Mouse (Mus musculus): Measurements from ENCODE around the gene Atpaf1. TPM values are rescaled to one million over a fixed set of nuclear protein-coding genes. Genes with fewer than 3 reads are reported as not detected.

Atpaf1 gene
- polyA plus RNA-seq, 1 experiment from 2014 or later, result 42.1 TPM

DNA sequence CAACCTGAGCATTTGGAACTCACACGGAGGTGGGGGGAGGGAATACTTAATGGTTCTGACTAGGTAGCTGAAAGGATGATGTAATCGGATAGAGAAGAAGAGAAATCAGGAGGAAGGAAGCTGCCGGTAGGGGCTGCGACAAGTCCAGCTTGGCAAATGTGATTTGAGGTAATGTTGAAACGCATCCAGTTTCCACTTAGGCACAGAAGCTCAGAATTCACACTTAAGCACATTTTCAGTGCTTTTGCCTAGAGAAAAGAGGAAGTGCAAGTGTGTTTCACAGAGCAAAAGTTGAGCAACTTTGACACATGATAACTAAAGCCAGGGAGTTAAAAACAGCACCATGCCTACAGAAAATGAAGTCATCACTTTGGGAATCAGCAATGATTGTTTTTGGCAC lies 62.8 kb downstream of the Atpaf1 start:
- peaks cover 58% of the 10 kb centered on the region for H3K4me1 ChIP-seq (replicated peaks; ENCODE audit: control insufficient read depth, insufficient read depth, low read length)
- ATAC-seq (replicated peaks; ENCODE audit: low FRiP score) (no peak), DNase-seq (ENCODE audit: low spot score) (no peak)
- H3K27ac ChIP-seq (ENCODE audit: low read depth, low read length), result peak overlapping the region; percentile 89; the same call in 1 of the 2 replicates
- H3K4me3 ChIP-seq (ENCODE audit: low read depth, low read length), result no peak overlapping the region
- no peak overlapping the region for H3K4me2 ChIP-seq
- 30% methylated on average over 5 of the region's 5 CpGs for WGBS
- H3K36me3 ChIP-seq (ENCODE audit: control insufficient read depth, insufficient read depth, low read length), result peaks cover 8% of the 10 kb centered on the region; the same call in 1 of the 2 replicates
- no peak overlapping the region for H3K9ac ChIP-seq (ENCODE audit: low read depth, low read length)
- no peaks in the 10 kb centered on the region for H3K27me3 ChIP-seq (replicated peaks; ENCODE audit: control insufficient read depth, insufficient read depth, low read length)
- no peaks in the 10 kb centered on the region for H3K9me3 ChIP-seq (ENCODE audit: control insufficient read depth, low read length)

DNA sequence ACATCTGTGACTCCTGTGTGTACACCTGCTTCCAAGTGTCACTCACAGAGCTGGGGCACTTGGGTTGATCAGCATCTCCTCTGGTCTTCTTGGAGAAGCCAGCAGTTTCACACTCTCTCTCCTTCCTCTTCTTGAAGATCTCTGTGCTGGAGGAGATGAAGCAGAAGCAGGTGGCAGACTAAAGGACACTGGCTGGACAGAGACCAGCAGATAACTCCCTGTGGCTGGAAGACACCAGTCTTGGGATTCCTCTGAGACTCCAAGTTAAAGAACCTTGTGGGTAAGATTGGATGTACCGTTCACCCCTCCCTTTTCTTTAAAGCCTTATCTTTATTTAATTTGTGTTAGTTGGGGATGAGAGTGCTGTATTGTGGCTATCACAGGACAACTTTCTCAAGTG lies 63.5 kb downstream of the Atpaf1 start:
- no peaks in the 10 kb centered on the region for H3K9me3 ChIP-seq (ENCODE audit: control insufficient read depth, low read length)
- H3K27me3 ChIP-seq (replicated peaks; ENCODE audit: control insufficient read depth, insufficient read depth, low read length), result no peaks in the 10 kb centered on the region
- peaks cover 58% of the 10 kb centered on the region for H3K4me1 ChIP-seq (replicated peaks; ENCODE audit: control insufficient read depth, insufficient read depth, low read length)
- H3K27ac ChIP-seq (ENCODE audit: low read depth, low read length), result peak overlapping the region; percentile 89
- peaks cover 6% of the 10 kb centered on the region; the same call in 1 of the 2 replicates for H3K36me3 ChIP-seq (ENCODE audit: control insufficient read depth, insufficient read depth, low read length)
- H3K9ac ChIP-seq (ENCODE audit: low read depth, low read length), result no peak overlapping the region
- H3K4me3 ChIP-seq (ENCODE audit: low read depth, low read length), result no peak overlapping the region
- H3K4me2 ChIP-seq, result peak overlapping the region; percentile 53
- no peak for ATAC-seq (replicated peaks; ENCODE audit: low FRiP score)
- 37% methylated on average over 1 of the region's 1 CpGs for WGBS
- DNase-seq (ENCODE audit: low spot score), result no peak

DNA sequence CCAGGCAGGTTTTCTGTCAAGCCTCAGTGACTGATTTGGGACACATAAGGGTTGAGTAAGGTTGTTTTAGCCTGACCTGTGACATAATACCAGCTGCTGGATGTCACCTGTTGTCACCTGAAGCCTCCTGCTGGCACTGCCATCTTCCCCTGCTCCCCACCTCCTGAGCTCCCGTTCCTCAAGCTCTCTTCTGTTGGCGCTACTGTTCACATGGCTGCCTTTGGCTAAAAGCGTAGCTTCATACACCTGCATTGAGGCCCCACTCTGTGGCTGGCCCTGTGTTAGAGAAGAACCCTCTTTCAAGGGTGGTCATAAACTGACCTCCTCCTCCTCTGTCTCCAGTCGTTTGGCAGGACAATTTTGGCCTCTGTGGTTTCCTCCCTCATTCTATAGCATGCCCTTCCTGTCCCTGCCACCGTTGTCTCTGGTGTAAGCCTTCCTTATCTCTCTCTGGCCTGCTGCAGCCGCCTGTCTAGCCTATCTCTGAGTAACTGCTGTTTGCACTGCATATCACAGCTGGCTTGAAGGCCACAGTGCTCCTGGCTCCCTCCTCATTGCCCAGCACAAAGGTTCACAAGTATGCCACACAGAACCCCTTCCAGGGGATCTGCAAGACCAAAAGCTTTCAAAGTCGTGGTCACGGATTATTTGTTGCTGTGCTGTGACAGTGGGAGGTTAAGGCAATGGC lies 64.5 kb downstream of the Atpaf1 start:
- Histone ChIP-seq H3K4me1 (replicated peaks; ENCODE audit: control insufficient read depth, insufficient read depth, low read length) (peaks cover 58% of the 10 kb centered on the region), H3K9ac (ENCODE audit: low read depth, low read length) (peak overlapping the region; percentile 56), H3K4me2 (peak overlapping the region; percentile 54), H3K27me3 (replicated peaks; ENCODE audit: control insufficient read depth, insufficient read depth, low read length) (no peaks in the 10 kb centered on the region), H3K27ac (ENCODE audit: low read depth, low read length) (peak overlapping the region; percentile 89), H3K36me3 (ENCODE audit: control insufficient read depth, insufficient read depth, low read length) (peaks cover 3% of the 10 kb centered on the region; the same call in 1 of the 2 replicates), H3K4me3 (ENCODE audit: low read depth, low read length) (no peak overlapping the region), H3K9me3 (ENCODE audit: control insufficient read depth, low read length) (no peaks in the 10 kb centered on the region)
- WGBS, result 10% methylated on average over 8 of the region's 8 CpGs
- peak; percentile 98 for ATAC-seq (replicated peaks; ENCODE audit: low FRiP score)
- peak; percentile 70 for DNase-seq (ENCODE audit: low spot score)

- H3K4me2 ChIP-seq, result peak overlapping the region; percentile 54
- no peaks in the 10 kb centered on the region for H3K9me3 ChIP-seq (ENCODE audit: control insufficient read depth, low read length)
- ATAC-seq (replicated peaks; ENCODE audit: low FRiP score) (no peak), DNase-seq (ENCODE audit: low spot score) (no peak)
- H3K4me1 ChIP-seq (replicated peaks; ENCODE audit: control insufficient read depth, insufficient read depth, low read length), result peaks cover 66% of the 10 kb centered on the region
- H3K27ac ChIP-seq (ENCODE audit: low read depth, low read length), result peak overlapping the region; percentile 89
- no peak overlapping the region for H3K4me3 ChIP-seq (ENCODE audit: low read depth, low read length)
- H3K27me3 ChIP-seq (replicated peaks; ENCODE audit: control insufficient read depth, insufficient read depth, low read length), result no peaks in the 10 kb centered on the region
- 71% methylated on average over 2 of the region's 2 CpGs for WGBS
- peak overlapping the region; percentile 15; the same call in 1 of the 2 replicates for H3K9ac ChIP-seq (ENCODE audit: low read depth, low read length)
- H3K36me3 ChIP-seq (ENCODE audit: control insufficient read depth, insufficient read depth, low read length), result peaks cover 3% of the 10 kb centered on the region; the same call in 1 of the 2 replicates
Measured at GRCm38 (mm10) chr4:115850111-115850510, 65.5 kb downstream of the Atpaf1 start.

DNA sequence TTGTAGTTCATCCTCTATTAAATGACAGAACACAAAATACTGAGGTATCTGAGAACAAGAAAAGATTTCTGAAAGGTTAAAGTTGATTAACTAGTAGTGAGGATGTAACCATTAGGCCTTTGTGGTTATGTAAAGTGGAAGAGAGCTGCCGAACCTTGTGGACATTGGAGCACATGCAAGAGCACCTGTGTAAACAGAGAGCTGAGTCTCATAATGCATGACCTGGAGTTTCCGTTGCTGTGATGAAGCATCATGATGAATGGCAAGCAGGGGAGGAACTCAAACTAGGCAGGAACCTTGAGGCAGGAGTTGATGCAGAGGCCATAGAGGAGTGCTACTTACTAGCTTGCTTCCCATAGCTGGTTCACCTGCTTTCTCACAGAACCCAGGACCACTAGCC lies 66.0 kb downstream of the Atpaf1 start:
- peaks cover 3% of the 10 kb centered on the region; the same call in 1 of the 2 replicates for H3K36me3 ChIP-seq (ENCODE audit: control insufficient read depth, insufficient read depth, low read length)
- 53% methylated on average over 2 of the region's 2 CpGs for WGBS
- H3K4me3 ChIP-seq (ENCODE audit: low read depth, low read length), result no peak overlapping the region
- H3K9me3 ChIP-seq (ENCODE audit: control insufficient read depth, low read length), result no peaks in the 10 kb centered on the region
- no peaks in the 10 kb centered on the region for H3K27me3 ChIP-seq (replicated peaks; ENCODE audit: control insufficient read depth, insufficient read depth, low read length)
- H3K9ac ChIP-seq (ENCODE audit: low read depth, low read length), result no peak overlapping the region
- DNase-seq (ENCODE audit: low spot score) (no peak), ATAC-seq (replicated peaks; ENCODE audit: low FRiP score) (no peak)
- H3K27ac ChIP-seq (ENCODE audit: low read depth, low read length), result no peak overlapping the region
- H3K4me1 ChIP-seq (replicated peaks; ENCODE audit: control insufficient read depth, insufficient read depth, low read length), result peaks cover 68% of the 10 kb centered on the region
- H3K4me2 ChIP-seq, result no peak overlapping the region

DNA sequence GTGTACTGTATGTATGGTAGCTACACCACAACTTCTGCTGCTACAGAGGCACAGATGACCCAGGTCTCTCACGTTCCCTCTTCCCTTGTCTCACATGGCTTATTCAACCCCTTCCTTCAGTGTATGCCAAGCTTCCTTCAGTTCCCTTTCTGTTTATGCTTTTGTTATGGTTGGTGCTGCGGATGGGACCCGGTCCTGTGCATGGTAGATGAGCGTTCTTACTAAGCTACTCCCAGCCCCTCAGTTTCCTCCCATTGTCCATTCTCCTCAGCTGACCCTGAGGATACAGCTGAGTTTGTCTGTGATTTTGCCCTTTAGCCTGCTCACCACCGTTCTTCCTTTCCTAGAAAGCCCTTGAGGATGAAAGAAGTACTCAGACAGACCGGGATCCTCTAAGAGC lies 67.0 kb downstream of the Atpaf1 start:
- ATAC-seq (replicated peaks; ENCODE audit: low FRiP score), result no peak

GRCm38 (mm10) chr4:115855100-115855499 lies 70.5 kb downstream of the Atpaf1 start:
- Histone ChIP-seq H3K9ac (ENCODE audit: low read depth, low read length) (peak overlapping the region; percentile 32), H3K27me3 (replicated peaks; ENCODE audit: control insufficient read depth, insufficient read depth, low read length) (no peaks in the 10 kb centered on the region), H3K4me1 (replicated peaks; ENCODE audit: control insufficient read depth, insufficient read depth, low read length) (peaks cover 49% of the 10 kb centered on the region), H3K9me3 (ENCODE audit: control insufficient read depth, low read length) (no peaks in the 10 kb centered on the region), H3K27ac (ENCODE audit: low read depth, low read length) (peak overlapping the region; percentile 17; the same call in 1 of the 2 replicates), H3K36me3 (ENCODE audit: control insufficient read depth, insufficient read depth, low read length) (peaks cover 6% of the 10 kb centered on the region; the same call in 1 of the 2 replicates), H3K4me2 (peak overlapping the region; percentile 18), H3K4me3 (ENCODE audit: low read depth, low read length) (no peak overlapping the region)
- peak; percentile 21; the same call in 1 of the 2 replicates for ATAC-seq (replicated peaks; ENCODE audit: low FRiP score)
- 20% methylated on average over 6 of the region's 6 CpGs for WGBS
- no peak for DNase-seq (ENCODE audit: low spot score)

More for the DNA sequence above, 67.0 kb downstream of the Atpaf1 start:
- H3K4me3 ChIP-seq (ENCODE audit: low read depth, low read length), result no peak overlapping the region
- H3K4me2 ChIP-seq, result no peak overlapping the region
- no peaks in the 10 kb centered on the region for H3K9me3 ChIP-seq (ENCODE audit: control insufficient read depth, low read length)
- no peaks in the 10 kb centered on the region for H3K27me3 ChIP-seq (replicated peaks; ENCODE audit: control insufficient read depth, insufficient read depth, low read length)
- H3K9ac ChIP-seq (ENCODE audit: low read depth, low read length), result no peak overlapping the region
- no peak for DNase-seq (ENCODE audit: low spot score)
- 86% methylated on average over 6 of the region's 6 CpGs for WGBS
- H3K4me1 ChIP-seq (replicated peaks; ENCODE audit: control insufficient read depth, insufficient read depth, low read length), result peaks cover 68% of the 10 kb centered on the region
- no peak overlapping the region for H3K27ac ChIP-seq (ENCODE audit: low read depth, low read length)
- peaks cover 3% of the 10 kb centered on the region; the same call in 1 of the 2 replicates for H3K36me3 ChIP-seq (ENCODE audit: control insufficient read depth, insufficient read depth, low read length)

DNA sequence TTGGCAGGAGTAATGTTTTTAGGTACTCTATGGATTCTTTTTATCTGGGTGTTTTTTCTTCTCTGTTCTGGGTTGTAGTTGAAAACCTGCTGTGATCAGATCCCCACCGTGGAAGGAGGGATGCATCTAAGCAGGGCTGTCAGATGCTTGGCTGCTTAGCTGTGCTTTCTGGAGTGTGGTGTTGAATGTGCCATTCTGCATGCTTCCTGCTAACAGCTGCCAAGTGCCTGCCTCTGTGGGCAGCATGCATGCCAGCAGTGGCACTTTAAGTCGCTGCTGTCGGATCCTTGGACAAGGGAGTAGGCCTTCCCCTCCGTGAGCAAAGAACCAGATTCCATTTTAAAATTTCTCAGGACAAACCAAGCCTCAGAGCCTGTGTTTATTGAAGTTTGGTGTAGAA lies 71.0 kb downstream of the Atpaf1 start:
- Histone ChIP-seq H3K27me3 (replicated peaks; ENCODE audit: control insufficient read depth, insufficient read depth, low read length) (no peaks in the 10 kb centered on the region), H3K9me3 (ENCODE audit: control insufficient read depth, low read length) (no peaks in the 10 kb centered on the region), H3K9ac (ENCODE audit: low read depth, low read length) (peak overlapping the region; percentile 20; the same call in 1 of the 2 replicates), H3K4me1 (replicated peaks; ENCODE audit: control insufficient read depth, insufficient read depth, low read length) (peaks cover 44% of the 10 kb centered on the region), H3K4me2 (peak overlapping the region; percentile 40), H3K36me3 (ENCODE audit: control insufficient read depth, insufficient read depth, low read length) (peaks cover 10% of the 10 kb centered on the region), H3K4me3 (ENCODE audit: low read depth, low read length) (no peak overlapping the region), H3K27ac (ENCODE audit: low read depth, low read length) (peak overlapping the region; percentile 11)
- DNase-seq (ENCODE audit: low spot score) (no peak), ATAC-seq (replicated peaks; ENCODE audit: low FRiP score) (no peak)
- 67% methylated on average over 4 of the region's 4 CpGs for WGBS

GRCm38 (mm10) chr4:115856282-115856681 lies 71.7 kb downstream of the Atpaf1 start:
- peak; percentile 93 for ATAC-seq (replicated peaks; ENCODE audit: low FRiP score)
- Histone ChIP-seq H3K9me3 (ENCODE audit: control insufficient read depth, low read length) (no peaks in the 10 kb centered on the region), H3K27ac (ENCODE audit: low read depth, low read length) (peak overlapping the region; percentile 11), H3K9ac (ENCODE audit: low read depth, low read length) (no peak overlapping the region), H3K4me3 (ENCODE audit: low read depth, low read length) (no peak overlapping the region), H3K4me1 (replicated peaks; ENCODE audit: control insufficient read depth, insufficient read depth, low read length) (peaks cover 41% of the 10 kb centered on the region), H3K36me3 (ENCODE audit: control insufficient read depth, insufficient read depth, low read length) (peaks cover 10% of the 10 kb centered on the region), H3K4me2 (peak overlapping the region; percentile 40), H3K27me3 (replicated peaks; ENCODE audit: control insufficient read depth, insufficient read depth, low read length) (no peaks in the 10 kb centered on the region)
- DNase-seq (ENCODE audit: low spot score), result no peak
- 14% methylated on average over 4 of the region's 4 CpGs for WGBS
